Mouse (Mus musculus): ENCODE data around the gene Rnf181. TPM values are rescaled to one million over a fixed set of nuclear protein-coding genes. Genes with fewer than 3 reads are reported as not detected.

The Rnf181 gene
- polyA plus RNA-seq (2012; rRNA removed) = 62.4 and 65.8 TPM in 2 replicates

- Histone ChIP-seq H3K4me1 (ENCODE audit: control insufficient read depth, insufficient read depth, insufficient read length) (no peaks in the 10 kb centered on the region; the same call in 1 of the 2 replicates), H3K27ac (ENCODE audit: insufficient read depth, low read length) (no peak within 1 kb of the TSS), H3K4me3 (ENCODE audit: extremely low read depth, insufficient read depth, insufficient read length) (no peak within 1 kb of the TSS), H3K27me3 (ENCODE audit: control insufficient read depth, insufficient read depth, low read length) (no peaks in the 10 kb centered on the region), H3K36me3 (ENCODE audit: control insufficient read depth, insufficient read depth, low read length) (peaks cover 1% of the 10 kb centered on the region; the same call in 1 of the 2 replicates)
- TF ChIP-seq POLR2A (IDR thresholded peaks at IDR 0.05; ENCODE audit: low read depth, low read length) = no peak
- TF ChIP-seq CTCF (IDR thresholded peaks at IDR 0.05; ENCODE audit: extremely low read depth, insufficient read depth, insufficient read length, insufficient replicate concordance) = no peak
- no peak for DNase-seq (ENCODE audit: low read depth in 1 of 2, low spot score in 2 of 2)
- WGBS = 86% methylated on average over 4 of the region's 4 CpGs
Measured at GRCm38 (mm10) chr6:72366844-72367443, at the start of gene Rnf181. Gene Rnf181 (minus strand): TSS chr6:72366956.

DNA sequence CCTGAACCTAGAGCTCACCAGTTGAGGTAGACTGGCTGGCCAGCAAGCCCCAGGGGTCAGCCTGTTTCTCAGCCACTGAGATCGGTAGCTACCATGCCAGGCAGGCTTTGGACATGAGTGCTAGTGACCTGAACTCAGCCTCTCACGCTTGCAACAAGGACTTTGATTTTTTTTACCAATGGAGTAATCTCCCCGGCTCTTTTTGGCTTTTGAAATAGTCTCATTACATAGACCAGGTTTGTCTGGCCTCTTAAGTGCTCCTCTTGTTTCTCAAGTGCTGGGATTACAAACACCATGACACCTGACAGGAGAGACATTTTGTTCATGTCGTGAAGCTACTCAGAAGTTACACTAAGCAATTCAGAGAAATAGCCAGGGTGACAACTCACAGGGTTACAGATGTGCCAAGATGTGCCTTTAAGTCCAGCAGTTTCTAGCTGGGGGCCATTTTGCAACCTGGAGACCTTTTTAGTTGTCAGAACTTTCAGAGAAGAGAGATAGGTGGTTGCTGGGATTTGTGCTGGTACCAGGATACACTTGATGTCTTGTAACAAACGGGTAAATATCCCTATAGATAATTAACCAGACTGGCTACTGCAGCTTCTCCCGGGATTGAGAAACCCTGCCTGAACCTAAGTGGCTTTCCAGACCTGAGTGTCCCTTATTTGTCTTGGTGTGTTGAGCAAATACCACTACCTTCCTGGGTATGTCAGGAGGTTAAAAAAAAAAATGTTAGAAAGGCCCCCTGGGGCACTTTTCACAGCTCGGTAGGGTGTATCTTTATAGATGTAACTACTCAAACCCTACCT, 49.4 kb upstream of the Rnf181 start:
- Histone ChIP-seq H3K36me3 (ENCODE audit: control insufficient read depth, insufficient read depth, low read length) (peaks cover 5% of the 10 kb centered on the region), H3K4me1 (ENCODE audit: control insufficient read depth, insufficient read depth, insufficient read length) (no peaks in the 10 kb centered on the region; the same call in 1 of the 2 replicates), H3K27ac (ENCODE audit: insufficient read depth, low read length) (no peak overlapping the region), H3K4me3 (ENCODE audit: extremely low read depth, insufficient read depth, insufficient read length) (no peak overlapping the region), H3K27me3 (ENCODE audit: control insufficient read depth, insufficient read depth, low read length) (no peaks in the 10 kb centered on the region)
- 93% methylated on average over 7 of the region's 7 CpGs for WGBS
- no peak for DNase-seq (ENCODE audit: low read depth in 1 of 2, low spot score in 2 of 2)
- no peak for TF ChIP-seq POLR2A (IDR thresholded peaks at IDR 0.05; ENCODE audit: low read depth, low read length)
- no peak for TF ChIP-seq CTCF (IDR thresholded peaks at IDR 0.05; ENCODE audit: extremely low read depth, insufficient read depth, insufficient read length, insufficient replicate concordance)

DNA sequence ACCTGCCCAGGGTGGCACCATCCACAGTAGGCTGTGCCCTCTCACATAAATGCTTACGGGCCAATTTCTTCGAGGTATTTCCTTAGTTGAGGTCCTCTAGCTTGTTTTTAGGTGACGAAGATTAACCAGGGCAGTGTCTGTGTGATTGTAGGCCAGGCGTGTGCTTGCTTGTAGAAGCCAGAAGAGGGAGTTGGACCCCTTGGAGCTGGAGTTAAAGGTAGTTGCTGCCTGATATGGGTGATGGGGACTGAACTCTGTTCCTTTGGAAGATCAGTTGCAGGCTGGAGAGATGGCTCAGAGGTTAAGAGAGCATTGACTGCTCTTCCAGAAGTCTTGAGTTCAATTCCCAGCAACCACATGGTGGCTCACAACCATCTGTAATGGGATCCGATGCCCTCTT, 48.4 kb upstream of the Rnf181 start:
- WGBS = 90% methylated on average over 5 of the region's 5 CpGs
- no peak for DNase-seq (ENCODE audit: low read depth in 1 of 2, low spot score in 2 of 2)
- H3K4me1 ChIP-seq (ENCODE audit: control insufficient read depth, insufficient read depth, insufficient read length) = peaks cover 6% of the 10 kb centered on the region; the same call in 1 of the 2 replicates
- peaks cover 5% of the 10 kb centered on the region for H3K36me3 ChIP-seq (ENCODE audit: control insufficient read depth, insufficient read depth, low read length)
- H3K4me3 ChIP-seq (ENCODE audit: extremely low read depth, insufficient read depth, insufficient read length) = no peak overlapping the region
- no peaks in the 10 kb centered on the region for H3K27me3 ChIP-seq (ENCODE audit: control insufficient read depth, insufficient read depth, low read length)
- TF ChIP-seq POLR2A (IDR thresholded peaks at IDR 0.05; ENCODE audit: low read depth, low read length) (no peak), CTCF (IDR thresholded peaks at IDR 0.05; ENCODE audit: extremely low read depth, insufficient read depth, insufficient read length, insufficient replicate concordance) (no peak)
- H3K27ac ChIP-seq (ENCODE audit: insufficient read depth, low read length) = no peak overlapping the region

DNA sequence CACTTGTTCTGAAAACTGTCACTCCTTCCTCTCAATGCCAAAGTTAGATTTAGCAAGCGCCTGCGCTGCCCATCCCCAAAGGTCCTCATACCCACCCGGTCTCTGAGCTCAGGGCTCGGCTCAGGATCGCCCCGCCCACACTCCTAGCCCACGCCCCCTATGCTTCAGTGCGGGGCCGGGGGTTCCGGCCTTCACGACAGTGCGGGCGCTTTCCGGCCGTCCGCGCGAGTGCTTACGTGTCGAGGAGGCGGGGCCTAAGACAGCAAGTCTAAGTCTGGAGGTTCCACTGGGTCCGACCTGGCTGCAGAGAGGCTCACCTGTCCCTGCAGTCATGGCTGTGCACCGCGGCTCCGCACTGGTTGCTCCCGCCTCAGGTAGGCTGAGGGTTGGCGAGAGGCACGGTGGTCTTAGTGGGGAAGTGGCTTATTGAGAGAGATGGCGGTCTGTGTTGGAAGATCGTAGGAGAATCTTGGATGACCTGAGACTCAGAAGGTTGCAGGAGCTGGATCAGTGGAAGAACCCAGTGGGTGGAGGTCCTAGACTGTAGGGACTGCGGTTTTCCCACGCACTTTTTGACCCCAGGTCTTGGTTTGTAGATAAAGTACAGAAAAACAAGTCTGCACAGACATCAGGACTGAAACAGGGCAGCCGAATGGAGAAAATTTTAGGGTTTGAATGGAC, 47.5 kb upstream of the Rnf181 start, which contains the start of gene Ggcx:
TSS of gene Ggcx (plus strand) at position 233 of the 681 bp plus-strand sequence.
- no peak for TF ChIP-seq CTCF (IDR thresholded peaks at IDR 0.05; ENCODE audit: extremely low read depth, insufficient read depth, insufficient read length, insufficient replicate concordance)
- TF ChIP-seq POLR2A (IDR thresholded peaks at IDR 0.05; ENCODE audit: low read depth, low read length) = peak; percentile 39
- Histone ChIP-seq H3K4me3 (ENCODE audit: extremely low read depth, insufficient read depth, insufficient read length) (peak within 1 kb of the TSS; percentile 92), H3K27me3 (ENCODE audit: control insufficient read depth, insufficient read depth, low read length) (no peaks in the 10 kb centered on the region), H3K36me3 (ENCODE audit: control insufficient read depth, insufficient read depth, low read length) (peaks cover 4% of the 10 kb centered on the region), H3K27ac (ENCODE audit: insufficient read depth, low read length) (peak within 1 kb of the TSS; percentile 53), H3K4me1 (ENCODE audit: control insufficient read depth, insufficient read depth, insufficient read length) (peaks cover 6% of the 10 kb centered on the region; the same call in 1 of the 2 replicates)
- WGBS = 1% methylated on average over 33 of the region's 33 CpGs
- peak; percentile 87 to 96 for DNase-seq (ENCODE audit: low read depth in 1 of 2, low spot score in 2 of 2)

DNA sequence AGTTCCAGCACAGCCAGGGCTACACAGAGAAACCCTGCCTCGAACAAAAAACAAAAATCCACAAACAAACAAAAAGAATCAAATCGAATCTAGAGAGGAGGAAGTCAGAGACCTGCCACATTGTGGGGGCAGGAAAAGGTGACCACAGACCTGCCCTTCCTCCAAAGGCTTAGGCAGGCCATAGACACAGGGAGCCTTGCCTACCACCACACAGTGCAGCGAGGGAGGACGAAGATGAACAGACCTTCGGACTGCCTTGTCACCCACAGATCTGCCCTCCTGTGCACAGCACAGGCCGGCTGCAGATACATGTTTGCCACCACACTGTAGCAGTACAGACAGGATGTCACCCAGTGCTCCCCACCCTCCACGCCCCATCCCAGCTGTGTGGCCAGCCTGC, 43.8 kb upstream of the Rnf181 start:
- WGBS = 20% methylated on average over 7 of the region's 7 CpGs

GRCm38 (mm10) chr6:72410003-72410402, 43.2 kb upstream of the Rnf181 start:
- peaks cover 6% of the 10 kb centered on the region; the same call in 1 of the 2 replicates for H3K4me1 ChIP-seq (ENCODE audit: control insufficient read depth, insufficient read depth, insufficient read length)
- no peaks in the 10 kb centered on the region for H3K36me3 ChIP-seq (ENCODE audit: control insufficient read depth, insufficient read depth, low read length)
- WGBS = 31% methylated on average over 1 of the region's 1 CpGs
- H3K27ac ChIP-seq (ENCODE audit: insufficient read depth, low read length) = no peak overlapping the region
- TF ChIP-seq POLR2A (IDR thresholded peaks at IDR 0.05; ENCODE audit: low read depth, low read length) (no peak), CTCF (IDR thresholded peaks at IDR 0.05; ENCODE audit: extremely low read depth, insufficient read depth, insufficient read length, insufficient replicate concordance) (no peak)
- DNase-seq (ENCODE audit: low read depth in 1 of 2, low spot score in 2 of 2) = no peak
- no peak overlapping the region for H3K4me3 ChIP-seq (ENCODE audit: extremely low read depth, insufficient read depth, insufficient read length)
- H3K27me3 ChIP-seq (ENCODE audit: control insufficient read depth, insufficient read depth, low read length) = no peaks in the 10 kb centered on the region

More for the DNA sequence above, 43.8 kb upstream of the Rnf181 start:
- H3K27me3 ChIP-seq (ENCODE audit: control insufficient read depth, insufficient read depth, low read length) = no peaks in the 10 kb centered on the region
- DNase-seq (ENCODE audit: low read depth in 1 of 2, low spot score in 2 of 2) = no peak
- no peaks in the 10 kb centered on the region for H3K36me3 ChIP-seq (ENCODE audit: control insufficient read depth, insufficient read depth, low read length)
- 0 out of 2 replicates have a peak overlapping the region, but pooled peaks have one; percentile 10 for H3K27ac ChIP-seq (ENCODE audit: insufficient read depth, low read length)
- H3K4me3 ChIP-seq (ENCODE audit: extremely low read depth, insufficient read depth, insufficient read length) = no peak overlapping the region
- TF ChIP-seq POLR2A (IDR thresholded peaks at IDR 0.05; ENCODE audit: low read depth, low read length) (no peak), CTCF (IDR thresholded peaks at IDR 0.05; ENCODE audit: extremely low read depth, insufficient read depth, insufficient read length, insufficient replicate concordance) (no peak)
- peaks cover 6% of the 10 kb centered on the region; the same call in 1 of the 2 replicates for H3K4me1 ChIP-seq (ENCODE audit: control insufficient read depth, insufficient read depth, insufficient read length)

All from spleen, adult 2 months (tissue).